ENCODE assay signal across 9 mouse cellular contexts in genomic region chr13:23429771-23430380, GRCm38 (mm10). TPM values are rescaled to one million over a fixed set of nuclear protein-coding genes. Genes with fewer than 3 reads are reported as not detected.
DNase-seq lines count a peak whose midpoint lies in the region; ATAC-seq and TF ChIP-seq lines count a peak whose summit lies in the region.
"Had no signal": no experiment of that assay in that cellular context is flagged by ENCODE, and none has a peak within 500 bp of the region (broad histone marks: within the 10 kb centered on the region; RNA-seq: fewer than 3 reads in every experiment).

No protein-coding gene starts in this region.

- peak overlapping the region; percentile 64 for H3K4me2 ChIP-seq in embryonic facial prominence, embryonic 15.5 days (replicated peaks)
- peak overlapping the region; percentile 39 for H3K4me2 ChIP-seq in limb, embryonic 11.5 days (ENCODE audit: low read depth, severe bottlenecking)

- H3K27me3 ChIP-seq in embryonic facial prominence, embryonic 15.5 days = no peaks in the 10 kb centered on the region
- H3K27me3 ChIP-seq in limb, embryonic 11.5 days (ENCODE audit: control insufficient read depth, insufficient read depth, low read length) = no peaks in the 10 kb centered on the region

- no peak for ATAC-seq in embryonic facial prominence, embryonic 15.5 days (ENCODE audit: insufficient number of reproducible peaks, low FRiP score, low TSS enrichment, low read depth)
- no peak for ATAC-seq in limb, embryonic 11.5 days (ENCODE audit: insufficient number of reproducible peaks, low FRiP score, low TSS enrichment, low read depth)

- peak overlapping the region; percentile 83 for H3K27ac ChIP-seq in layer of hippocampus, adult 2 months
- H3K27ac ChIP-seq in embryonic facial prominence, embryonic 15.5 days (replicated peaks) = peak overlapping the region; percentile 31; the same call in 1 of the 2 replicates
- H3K27ac ChIP-seq in limb, embryonic 11.5 days (replicated peaks; ENCODE audit: low read depth, low read length) = no peak overlapping the region
- H3K27ac ChIP-seq in olfactory bulb, adult 2 months (ENCODE audit: insufficient read depth, low read depth, low read length) = no peak overlapping the region; the same call in 1 of the 2 replicates

- no peaks in the 10 kb centered on the region for H3K36me3 ChIP-seq in embryonic facial prominence, embryonic 15.5 days
- no peaks in the 10 kb centered on the region for H3K36me3 ChIP-seq in limb, embryonic 11.5 days (ENCODE audit: control insufficient read depth, insufficient read depth, low read length)

- no peak for TF ChIP-seq CTCF in layer of hippocampus, adult 2 months (conservative IDR thresholded peaks at IDR 0.05)
- TF ChIP-seq CTCF in olfactory bulb, adult 2 months (IDR thresholded peaks at IDR 0.05; ENCODE audit: insufficient read depth, low read depth, low read length) = no peak

- H3K4me1 ChIP-seq in embryonic facial prominence, embryonic 15.5 days = peaks cover 21% of the 10 kb centered on the region; the same call in 1 of the 2 replicates
- H3K4me1 ChIP-seq in limb, embryonic 11.5 days (ENCODE audit: control insufficient read depth, insufficient read depth, low read length) = 0 out of 2 replicates have a peak, but pooled peaks cover 2% of the 10 kb centered on the region
- no peaks in the 10 kb centered on the region for H3K4me1 ChIP-seq in olfactory bulb, adult 2 months (ENCODE audit: control insufficient read depth, insufficient read depth, low read length)

- H3K9me3 ChIP-seq in embryonic facial prominence, embryonic 15.5 days (replicated peaks) = no peaks in the 10 kb centered on the region
- H3K9me3 ChIP-seq in limb, embryonic 11.5 days (ENCODE audit: control insufficient read depth, low read length) = no peaks in the 10 kb centered on the region

- peak overlapping the region; percentile 49; the same call in 1 of the 2 replicates for H3K9ac ChIP-seq in embryonic facial prominence, embryonic 15.5 days
- peak overlapping the region; percentile 81 for H3K9ac ChIP-seq in limb, embryonic 11.5 days (ENCODE audit: low read length)

- TF ChIP-seq POLR2A in olfactory bulb, adult 2 months (IDR thresholded peaks at IDR 0.05; ENCODE audit: insufficient read depth, low read depth, low read length) = no peak

- H3K4me3 ChIP-seq in layer of hippocampus, adult 2 months = peak overlapping the region; percentile 77
- H3K4me3 ChIP-seq in embryonic facial prominence, embryonic 15.5 days (replicated peaks) = peak overlapping the region; percentile 65
- peak overlapping the region; percentile 50 for H3K4me3 ChIP-seq in limb, embryonic 11.5 days (ENCODE audit: low read depth, low read length)
- peak overlapping the region; percentile 20; the same call in 1 of the 2 replicates for H3K4me3 ChIP-seq in olfactory bulb, adult 2 months (ENCODE audit: insufficient read depth, low read depth, low read length)

- 28% methylated on average over 10 of the region's 10 CpGs for whole genome bisulfite sequencing in embryonic facial prominence, embryonic 15.5 days
- 48% methylated on average over 10 of the region's 10 CpGs for WGBS in limb, embryonic 11.5 days
- WGBS in olfactory bulb, adult 2 months = 20% methylated on average over 10 of the region's 10 CpGs

- DNase-seq in layer of hippocampus, adult 2 months (ENCODE audit: low spot score in 2 of 2) = no peak
- no peak for DNase-seq in layer of hippocampus, adult 8-10 months (ENCODE audit: low spot score in 2 of 2)
- DNase-seq in limb, embryonic 11.5 days (ENCODE audit: low spot score) = no peak
- no peak for DNase-seq in gastrocnemius, adult 8-10 months (ENCODE audit: low spot score in 2 of 2)
- DNase-seq in kidney, adult 18-20 months = no peak
- no peak for DNase-seq in adipocyte (ENCODE audit: low spot score)

RNA-seq across cellular contexts. Expression of gene Abt1, which starts 6.2 kb away (rescaled TPM):
- total RNA-seq in layer of hippocampus, adult 2 months (2021) = 1 to 10 TPM; 7.8 to 9.7 TPM
- total RNA-seq in layer of hippocampus, adult 8-10 months (2022) = 1 to 10 TPM; 8.0 to 9.0 (median 8.7) TPM
- polyA plus RNA-seq in embryonic facial prominence, embryonic 15.5 days (2015; fragmentation: Nextera tagmentation; extraction: Ambion mirVana) = 12.2 and 12.7 TPM in 2 replicates
- 16.3 and 17.4 TPM in 2 replicates for polyA plus RNA-seq in limb, embryonic 11.5 days (2014; fragmentation: Nextera tagmentation; extraction: Ambion mirVana)
- not detected in 2 replicates for polyA plus RNA-seq in olfactory bulb, adult 2 months (2012; ENCODE audit: insufficient read depth, insufficient read length, low replicate concordance, missing spikeins)
- total RNA-seq in gastrocnemius, adult 8-10 months (2022) = 1 to 10 TPM; 3.2 to 4.8 (median 4.0) TPM

RNA-seq across cellular contexts. Expression of gene Btn1a1, which starts 35.8 kb away (rescaled TPM):
- total RNA-seq in layer of hippocampus, adult 2 months (2021) = not detected
- not detected for total RNA-seq in layer of hippocampus, adult 8-10 months (2022)
- 0.04 TPM in 1 of 2 replicates, not detected in the other for polyA plus RNA-seq in embryonic facial prominence, embryonic 15.5 days (2015; fragmentation: Nextera tagmentation; extraction: Ambion mirVana)
- not detected in 2 replicates for polyA plus RNA-seq in limb, embryonic 11.5 days (2014; fragmentation: Nextera tagmentation; extraction: Ambion mirVana)
- not detected in 2 replicates for polyA plus RNA-seq in olfactory bulb, adult 2 months (2012; ENCODE audit: insufficient read depth, insufficient read length, low replicate concordance, missing spikeins)
- total RNA-seq in gastrocnemius, adult 8-10 months (2022) = not detected
- total RNA-seq: left cerebral cortex, postnatal 36 days had no signal

RNA-seq across cellular contexts. Expression of gene Btn2a2, which starts 58.8 kb away (rescaled TPM):
- under 1 TPM; 0.49 to 0.52 TPM for total RNA-seq in layer of hippocampus, adult 2 months (2021)
- 1 to 10 TPM in 2 of 4 experiments, under 1 TPM in 2; 0.80 to 1.9 (median 1.1) TPM for total RNA-seq in layer of hippocampus, adult 8-10 months (2022)
- 0.55 and 0.65 TPM in 2 replicates for polyA plus RNA-seq in embryonic facial prominence, embryonic 15.5 days (2015; fragmentation: Nextera tagmentation; extraction: Ambion mirVana)
- 1.3 and 2.2 TPM in 2 replicates for polyA plus RNA-seq in limb, embryonic 11.5 days (2014; fragmentation: Nextera tagmentation; extraction: Ambion mirVana)
- not detected in 2 replicates for polyA plus RNA-seq in olfactory bulb, adult 2 months (2012; ENCODE audit: insufficient read depth, insufficient read length, low replicate concordance, missing spikeins)
- total RNA-seq in gastrocnemius, adult 8-10 months (2022) = not detected

Comparison
In these comparisons a context has a peak if more than half of its experiments do, and no peak if none do; other contexts are left out.
1. H3K27ac ChIP-seq: peak in layer of hippocampus, adult 2 months (single experiment) and embryonic facial prominence, embryonic 15.5 days (single experiment); none in limb, embryonic 11.5 days (single experiment) and olfactory bulb, adult 2 months (single experiment).
2. H3K4me3 ChIP-seq: peak in every context shown above with its lines; median percentile 77 in layer of hippocampus, adult 2 months; 65 in embryonic facial prominence, embryonic 15.5 days; 50 in limb, embryonic 11.5 days; 20 in olfactory bulb, adult 2 months.